Mouse (Mus musculus) neural tube, embryonic 11.5 days (tissue): ENCODE measurements around the gene Hoxa5. TPM values are rescaled to one million over a fixed set of nuclear protein-coding genes. Genes with fewer than 3 reads are reported as not detected.

Experiments
- ATAC-seq: fragments of 200-750 bp; cut with Nextera tagmentation; 2 replicates; pipeline ENCODE4 v1.8.0; 2017; ENCODE audit warnings: moderate number of reproducible peaks, mild to moderate bottlenecking, moderate TSS enrichment, moderate library complexity; ENCODE audit not compliant: insufficient read depth, low FRiP score, low TSS enrichment
- DNase-seq: peaks from one replicate; pipeline ENCODE4 v3.0.0-alpha.2; 2015; ENCODE audit warnings: low spot score
- H3K27ac ChIP-seq: fragments of 300-500 bp; sonication (generic); 2 replicates; pipeline ENCODE4 v1.5.1; 2014; ENCODE audit warnings: low read depth, mild to moderate bottlenecking, low read length
- H3K27me3 ChIP-seq: fragments of 300-500 bp; sonication (generic); 2 replicates; pipeline ENCODE4 v1.6.1; 2014; ENCODE audit warnings: mild to moderate bottlenecking, low read length, mixed read lengths; ENCODE audit not compliant: control insufficient read depth, insufficient read depth
- H3K36me3 ChIP-seq: fragments of 300-500 bp; sonication (generic); 2 replicates; pipeline ENCODE4 v1.6.1; 2014; ENCODE audit warnings: mild to moderate bottlenecking, low read length, moderate library complexity, mixed read lengths; ENCODE audit not compliant: control insufficient read depth, insufficient read depth
- H3K4me1 ChIP-seq: fragments of 300-500 bp; sonication (generic); 2 replicates; pipeline ENCODE4 v1.6.1; 2014; ENCODE audit warnings: low read length, mixed read lengths; ENCODE audit not compliant: control insufficient read depth, insufficient read depth
- H3K4me2 ChIP-seq: fragments of 300-500 bp; sonication (generic); 2 replicates; pipeline ENCODE4 v1.6.1; 2014; ENCODE audit warnings: low read depth, mild to moderate bottlenecking, moderate library complexity
- H3K4me3 ChIP-seq: fragments of 300-500 bp; sonication (generic); 2 replicates; pipeline ENCODE4 v1.5.1; 2014; ENCODE audit warnings: low read depth, low read length
- H3K9ac ChIP-seq: fragments of 300-500 bp; sonication (generic); 2 replicates; pipeline ENCODE4 v1.6.1; 2014; ENCODE audit warnings: mild to moderate bottlenecking, low read length
- H3K9me3 ChIP-seq: fragments of 300-500 bp; sonication (generic); 2 replicates; pipeline ENCODE4 v1.6.1; 2016; ENCODE audit warnings: low read length; ENCODE audit not compliant: control insufficient read depth
- WGBS: fragments of 180-500 bp; shearing (Covaris S2); extraction: QIAGEN DNeasy Blood & Tissue Kit; methylation state at CpG from one replicate; pipeline ENCODE4 v1.1.7; 2014; 5-methylcytosine and 5-hydroxymethylcytosine counted together
- polyA plus RNA-seq: library from polyadenylated mRNA; unstranded; fragments of >200 nt; fragmentation: Nextera tagmentation; extraction: Ambion mirVana; gene quantifications from 2 replicates; pipeline ENCODE4 v1.2.1, GENCODE M21; 2014

Gene Hoxa5
- polyA plus RNA-seq, 1 experiment from 2014 or later, result 53.4 TPM

DNA sequence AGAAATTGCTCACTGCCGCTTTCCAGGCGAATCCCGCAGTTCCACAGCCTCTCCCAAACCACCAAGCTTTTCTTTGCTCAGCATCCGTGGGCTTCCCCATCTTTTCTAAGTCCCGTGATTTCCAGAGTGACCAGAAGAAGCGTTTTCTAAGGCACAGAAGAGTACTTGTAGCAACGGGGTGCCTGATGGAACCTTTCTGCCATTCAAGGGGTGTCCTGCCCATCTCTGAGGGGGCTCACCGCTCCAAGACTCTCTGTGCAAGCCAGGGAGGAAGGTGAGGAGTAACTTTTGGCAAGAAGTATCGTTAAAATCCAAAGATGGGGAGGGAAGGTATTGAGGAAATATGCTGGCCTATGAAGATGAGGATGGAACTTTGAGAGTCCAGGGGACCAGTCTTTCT, 26.6 kb downstream of the Hoxa5 start:
- peak overlapping the region; percentile 99 for H3K9ac ChIP-seq
- peaks cover 51% of the 10 kb centered on the region for H3K4me1 ChIP-seq
- no peaks in the 10 kb centered on the region for H3K9me3 ChIP-seq
- H3K4me2 ChIP-seq, result peak overlapping the region; percentile 78
- H3K27ac ChIP-seq, result peak overlapping the region; percentile 100
- no peaks in the 10 kb centered on the region for H3K36me3 ChIP-seq
- H3K27me3 ChIP-seq, result no peaks in the 10 kb centered on the region
- H3K4me3 ChIP-seq, result peak overlapping the region; percentile 91
- peak; percentile 54 for DNase-seq
- ATAC-seq, result no peak
- WGBS, result 1% methylated on average over 9 of the region's 9 CpGs

DNA sequence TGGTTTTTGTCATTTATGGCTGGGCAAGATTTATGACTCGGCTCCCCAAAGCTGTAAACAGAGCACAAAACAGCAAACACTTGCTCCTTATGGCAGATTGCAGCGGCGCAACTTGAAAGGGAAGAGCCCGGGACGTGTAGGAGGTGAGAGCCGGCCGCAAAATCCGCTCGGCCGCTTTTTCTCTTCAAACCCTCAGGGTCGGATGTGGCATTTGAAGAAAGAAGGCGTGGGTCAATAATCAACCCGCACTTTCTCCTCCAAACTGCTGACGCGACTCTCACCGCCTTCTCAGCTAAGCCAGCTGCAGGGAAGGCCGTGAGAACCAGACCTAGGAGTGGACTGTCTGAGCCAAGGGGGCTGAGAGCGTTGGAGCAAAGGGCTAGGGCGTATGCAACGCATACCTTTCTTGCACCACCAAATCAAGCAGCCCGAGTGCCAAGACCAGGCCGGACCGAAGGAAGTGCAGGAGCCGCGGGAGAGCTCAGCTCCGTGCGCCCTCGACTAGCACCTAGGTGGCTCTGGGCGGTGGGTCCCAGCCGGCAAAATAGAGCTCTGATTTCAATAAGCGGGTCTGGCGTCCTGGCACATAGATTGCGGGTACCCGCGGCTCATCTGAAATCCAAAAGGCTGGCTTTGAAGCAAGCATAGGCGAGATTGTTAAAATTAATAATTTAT, 27.2 kb downstream of the Hoxa5 start, which contains the start of gene 5730596B20Rik:
Gene 5730596B20Rik, plus strand, starts transcription at position 438 of the 675 bp plus-strand sequence.
- Histone ChIP-seq H3K4me1 (peaks cover 48% of the 10 kb centered on the region), H3K9me3 (no peaks in the 10 kb centered on the region), H3K4me2 (peak within 1 kb of the TSS; percentile 78), H3K27ac (peak within 1 kb of the TSS; percentile 100), H3K4me3 (peak within 1 kb of the TSS; percentile 91), H3K27me3 (no peaks in the 10 kb centered on the region), H3K36me3 (peaks cover 1% of the 10 kb centered on the region; the same call in 1 of the 2 replicates), H3K9ac (peak within 1 kb of the TSS; percentile 99)
- peak; percentile 84 for DNase-seq
- under 1% methylated on average over 36 of the region's 36 CpGs for whole genome bisulfite sequencing
- peak; percentile 22; the same call in 1 of the 2 replicates for ATAC-seq

DNA sequence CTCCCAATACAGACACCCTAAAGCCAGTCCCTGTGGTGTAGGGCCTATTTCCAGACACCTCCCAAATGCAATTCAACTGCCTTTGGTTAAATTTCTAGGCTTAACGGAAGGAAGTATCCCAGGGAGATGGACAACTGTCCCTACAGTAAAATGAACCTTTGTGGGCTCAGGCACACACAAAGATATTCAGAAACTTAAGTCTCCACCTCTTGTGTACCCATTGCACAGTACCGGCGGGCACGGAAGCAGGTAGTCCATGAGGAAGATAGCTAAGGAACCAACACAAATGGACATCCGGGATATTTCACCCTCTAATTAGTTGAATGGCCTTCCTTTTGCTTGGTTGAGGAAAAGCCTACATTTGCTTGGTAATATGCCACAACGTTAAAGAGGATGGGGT, 28.0 kb downstream of the Hoxa5 start:
- H3K4me2 ChIP-seq, result peak overlapping the region; percentile 78
- H3K4me3 ChIP-seq, result peak overlapping the region; percentile 91
- H3K36me3 ChIP-seq, result peaks cover 3% of the 10 kb centered on the region; the same call in 1 of the 2 replicates
- peak overlapping the region; percentile 100 for H3K27ac ChIP-seq
- H3K27me3 ChIP-seq, result no peaks in the 10 kb centered on the region
- H3K9ac ChIP-seq, result peak overlapping the region; percentile 99
- WGBS, result 1% methylated on average over 6 of the region's 6 CpGs
- peaks cover 48% of the 10 kb centered on the region for H3K4me1 ChIP-seq
- ATAC-seq, result no peak
- no peaks in the 10 kb centered on the region for H3K9me3 ChIP-seq
- peak; percentile 66 for DNase-seq

DNA sequence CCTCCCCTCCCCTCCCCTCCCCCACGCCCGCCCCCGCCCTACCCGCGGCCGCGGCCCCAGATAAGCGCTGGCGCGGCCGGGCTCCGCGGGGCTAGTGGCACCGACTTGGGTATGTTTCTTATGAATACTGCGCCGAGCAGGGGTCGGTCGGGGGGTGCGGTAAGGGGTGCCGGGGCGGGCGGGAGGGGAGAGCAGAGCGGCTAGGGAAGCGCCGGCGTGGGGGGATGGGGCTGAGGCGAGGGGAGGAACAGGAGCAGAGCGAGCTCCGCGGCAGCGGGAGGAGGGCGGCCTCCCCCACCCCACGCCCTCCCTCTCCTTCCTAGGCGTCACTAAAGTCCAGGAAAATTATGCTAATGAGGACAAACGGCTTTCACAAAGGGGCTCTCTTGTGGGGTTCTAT, 28.5 kb downstream of the Hoxa5 start:
- peaks cover 3% of the 10 kb centered on the region; the same call in 1 of the 2 replicates for H3K36me3 ChIP-seq
- H3K4me3 ChIP-seq, result peak overlapping the region; percentile 91
- H3K27ac ChIP-seq, result peak overlapping the region; percentile 100
- no peaks in the 10 kb centered on the region for H3K27me3 ChIP-seq
- H3K4me1 ChIP-seq, result peaks cover 48% of the 10 kb centered on the region
- no peaks in the 10 kb centered on the region for H3K9me3 ChIP-seq
- peak overlapping the region; percentile 78 for H3K4me2 ChIP-seq
- WGBS, result under 1% methylated on average over 14 of the region's 35 CpGs
- DNase-seq, result peak; percentile 89
- peak overlapping the region; percentile 99 for H3K9ac ChIP-seq
- peak; percentile 32 for ATAC-seq

DNA sequence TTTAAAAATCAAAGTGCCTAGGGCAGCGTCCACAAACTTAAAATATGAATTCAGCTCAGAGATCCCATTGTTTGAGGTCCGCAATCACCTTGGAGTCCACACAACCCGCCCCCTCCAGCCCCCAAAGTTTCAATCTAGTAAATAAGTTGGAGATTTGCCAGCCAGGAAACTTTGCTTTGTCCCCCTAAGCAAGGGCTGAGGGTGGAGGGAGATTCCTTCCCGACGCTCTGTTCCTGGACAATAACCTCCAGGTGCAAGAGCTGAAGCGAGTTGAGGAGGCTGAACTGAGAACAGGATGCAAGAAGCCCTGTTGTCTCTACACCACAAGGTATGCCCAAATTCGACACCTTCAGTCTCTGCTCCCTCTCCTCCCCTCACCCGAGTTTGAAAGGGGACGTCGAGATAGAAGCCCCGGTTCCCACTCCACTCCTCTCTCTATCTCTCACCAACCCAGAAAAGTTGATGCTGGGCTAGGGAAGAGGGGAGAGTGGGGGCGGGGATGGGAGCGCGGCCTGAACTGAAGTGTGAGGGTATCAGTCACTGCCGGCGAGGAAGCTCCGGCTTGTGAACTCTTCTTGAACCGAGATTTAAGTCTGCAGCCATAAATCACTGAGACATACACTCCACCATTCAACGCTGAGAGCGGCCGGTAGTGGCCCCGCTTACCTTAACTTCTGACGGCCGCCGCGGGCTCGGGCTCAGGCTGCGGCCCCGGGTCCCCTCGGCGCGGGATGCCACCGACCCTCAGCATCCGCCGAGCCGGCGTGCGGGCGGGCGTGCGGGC, 29.2 kb downstream of the Hoxa5 start:
- peak overlapping the region; percentile 78 for H3K4me2 ChIP-seq
- ATAC-seq, result peak; percentile 63
- peaks cover 48% of the 10 kb centered on the region for H3K4me1 ChIP-seq
- peak overlapping the region; percentile 100 for H3K27ac ChIP-seq
- under 1% methylated on average over 40 of the region's 41 CpGs for WGBS
- no peaks in the 10 kb centered on the region for H3K9me3 ChIP-seq
- peak overlapping the region; percentile 91 for H3K4me3 ChIP-seq
- peak; percentile 91 for DNase-seq
- H3K9ac ChIP-seq, result peak overlapping the region; percentile 99
- peaks cover 3% of the 10 kb centered on the region for H3K36me3 ChIP-seq
- H3K27me3 ChIP-seq, result no peaks in the 10 kb centered on the region

DNA sequence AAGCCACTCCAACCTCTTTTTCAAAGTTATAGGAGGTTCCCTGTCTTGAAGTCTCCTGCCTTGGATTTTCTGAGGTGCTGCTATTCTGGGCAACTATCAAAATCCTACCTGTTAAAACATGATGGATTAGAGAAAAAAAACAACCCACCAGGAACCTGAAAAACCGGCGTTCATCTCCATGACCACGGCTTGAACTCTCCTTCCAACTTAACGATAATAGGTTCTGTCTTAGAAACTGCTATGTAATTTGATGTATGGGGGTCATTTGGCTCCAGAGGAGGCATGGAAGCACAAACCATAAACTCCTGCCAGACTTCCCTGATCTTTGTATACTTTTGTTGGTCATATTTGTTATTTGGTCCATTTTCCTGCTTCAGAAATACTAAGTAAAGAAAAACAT, 30.7 kb downstream of the Hoxa5 start:
- Histone ChIP-seq H3K9ac (peak overlapping the region; percentile 32), H3K4me3 (peak overlapping the region; percentile 91), H3K9me3 (no peaks in the 10 kb centered on the region), H3K4me1 (peaks cover 52% of the 10 kb centered on the region), H3K4me2 (peak overlapping the region; percentile 78), H3K36me3 (peaks cover 8% of the 10 kb centered on the region), H3K27ac (peak overlapping the region; percentile 100), H3K27me3 (no peaks in the 10 kb centered on the region)
- ATAC-seq, result no peak
- peak; percentile 41 for DNase-seq
- WGBS, result 0% methylated on average over 4 of the region's 4 CpGs

DNA sequence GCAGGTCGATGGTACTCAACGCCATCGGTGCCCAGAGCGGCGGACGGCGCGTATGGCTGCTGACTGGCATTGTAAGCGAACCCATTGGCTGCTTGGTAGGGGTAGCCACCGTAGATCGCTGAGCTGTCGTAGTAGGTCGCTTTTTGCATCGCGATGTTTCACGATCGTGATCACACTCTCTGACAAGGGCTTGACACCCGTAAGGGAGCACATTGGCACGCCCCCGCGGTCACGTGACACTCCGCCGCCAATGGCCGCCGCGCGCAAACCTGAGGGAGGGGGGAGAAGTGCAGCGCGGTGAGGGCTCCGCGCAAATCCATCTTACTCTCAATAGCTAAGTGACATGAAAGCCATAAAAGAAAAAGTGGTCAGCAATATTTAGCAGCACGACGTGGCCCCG, 31.9 kb downstream of the Hoxa5 start:
- ATAC-seq, result peak; percentile 71
- DNase-seq, result peak; percentile 98
- Histone ChIP-seq H3K4me1 (peaks cover 62% of the 10 kb centered on the region), H3K4me2 (peak overlapping the region; percentile 78), H3K4me3 (peak overlapping the region; percentile 91), H3K27me3 (no peaks in the 10 kb centered on the region), H3K9me3 (no peaks in the 10 kb centered on the region), H3K9ac (peak overlapping the region; percentile 99), H3K36me3 (peaks cover 8% of the 10 kb centered on the region), H3K27ac (peak overlapping the region; percentile 100)
- WGBS, result under 1% methylated on average over 35 of the region's 35 CpGs

DNA sequence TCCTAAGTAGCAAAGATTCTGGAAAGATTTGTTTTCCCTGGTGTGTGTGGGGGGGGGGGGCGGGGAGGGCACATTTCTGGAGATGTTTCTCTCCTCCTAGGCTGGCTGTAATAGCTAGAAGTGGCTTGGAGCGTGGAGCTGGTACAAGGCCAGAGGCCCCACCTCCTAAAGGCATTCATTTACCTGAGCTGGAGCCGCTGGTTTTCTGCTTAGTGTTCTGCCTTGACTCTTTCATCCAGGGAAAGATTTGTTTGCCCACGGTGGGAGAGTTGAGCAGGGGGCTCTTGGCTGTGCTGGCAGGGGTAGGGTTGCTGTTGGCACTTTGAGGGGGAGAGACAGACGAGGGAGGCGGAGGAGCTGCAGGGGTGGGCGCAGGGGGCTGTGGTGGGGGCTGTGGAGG, 32.4 kb downstream of the Hoxa5 start:
- Histone ChIP-seq H3K36me3 (peaks cover 8% of the 10 kb centered on the region), H3K4me2 (peak overlapping the region; percentile 78), H3K9me3 (no peaks in the 10 kb centered on the region), H3K4me1 (peaks cover 65% of the 10 kb centered on the region), H3K27ac (peak overlapping the region; percentile 100), H3K4me3 (peak overlapping the region; percentile 91), H3K9ac (peak overlapping the region; percentile 99), H3K27me3 (no peaks in the 10 kb centered on the region)
- DNase-seq (peak; percentile 53), ATAC-seq (no peak)
- 4% methylated on average over 7 of the region's 7 CpGs for whole genome bisulfite sequencing
